Mouse (Mus musculus): ENCODE measurements at regions not wholly inside any gene's neighbourhood (a gene's known extent, or its start where the extent isn't known, plus 50 kb on each side); places are given as distances from the start of the nearest gene placed in this dataset.
A peak's percentile ranks its signal among the peaks of the same experiment; 100 is the strongest.

DNA sequence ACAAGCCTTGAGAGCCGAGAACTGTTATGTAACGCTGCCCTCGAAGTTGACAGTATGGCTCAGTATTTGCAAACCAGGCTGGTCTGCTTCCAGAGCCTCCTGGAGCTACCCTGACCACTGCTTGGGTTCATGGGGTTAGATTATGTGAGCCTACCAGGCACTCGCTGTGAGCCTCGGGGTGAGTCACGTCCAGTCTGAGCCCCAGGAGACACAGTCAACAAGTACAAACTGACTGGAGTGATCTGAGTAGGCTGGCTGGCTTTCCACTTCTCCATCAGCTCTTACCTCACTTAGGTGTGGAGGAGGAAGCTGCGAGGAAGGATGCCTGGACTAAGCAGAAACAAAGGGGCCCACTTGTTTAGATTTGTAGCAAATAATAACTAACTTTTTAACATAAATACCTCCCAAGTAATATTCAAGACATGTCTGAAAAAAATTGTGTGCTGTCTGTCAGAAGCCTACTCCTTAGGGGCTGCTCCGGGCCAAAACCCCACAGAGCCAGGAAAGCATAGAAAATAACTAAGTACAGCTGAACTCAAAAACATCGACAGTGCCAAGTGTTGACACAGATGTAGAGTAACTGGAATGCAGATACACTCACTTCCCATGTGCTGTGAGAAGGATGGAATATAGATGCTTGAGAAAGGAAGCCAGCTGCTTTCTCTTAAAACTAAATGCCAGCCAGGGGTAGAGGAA is 77.6 kb downstream of the Zfp36l2 start:
- no peak for ATAC-seq (replicated peaks; ENCODE audit: low read depth, poor library complexity, severe bottlenecking)

DNA sequence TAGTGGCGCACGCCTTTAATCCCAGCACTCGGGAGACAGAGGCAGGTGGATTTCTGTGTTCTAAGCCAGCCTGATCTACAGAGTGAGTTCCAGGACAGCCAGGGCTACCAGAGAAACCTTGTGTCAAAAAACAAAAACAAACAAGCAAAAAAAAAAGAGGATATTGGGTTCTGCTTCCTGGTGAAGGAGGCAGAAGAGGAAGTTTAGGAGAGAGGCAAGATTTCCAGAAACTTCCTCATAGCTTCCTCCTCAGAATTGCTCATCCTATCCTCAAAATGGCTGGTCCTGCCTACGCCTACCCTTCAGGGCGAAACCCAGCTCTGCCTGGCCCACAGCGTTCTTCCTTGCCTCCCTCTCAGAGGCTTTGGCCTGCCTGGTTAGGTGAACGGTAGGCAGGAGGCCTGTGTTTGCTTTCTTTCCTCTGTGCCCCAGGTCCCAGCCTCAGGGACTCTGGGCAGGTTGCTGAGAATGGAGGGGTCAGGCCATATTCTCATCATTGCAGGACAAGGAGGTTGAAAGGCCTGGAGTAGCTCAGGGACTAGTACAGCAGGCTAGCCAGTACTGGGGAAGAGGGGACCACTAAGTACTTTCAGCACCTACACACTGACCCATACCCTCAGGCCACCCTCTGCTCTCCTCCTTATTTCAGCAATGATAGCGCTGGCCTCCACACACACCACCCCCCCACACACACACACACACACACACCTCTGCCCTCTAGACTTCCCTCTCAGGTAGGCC is 79.6 kb downstream of the Zfp36l2 start:
- no peak for ATAC-seq (replicated peaks; ENCODE audit: low read depth, poor library complexity, severe bottlenecking)

- peak; percentile 39 for ATAC-seq (replicated peaks; ENCODE audit: low read depth, poor library complexity, severe bottlenecking)
Observed at GRCm38 (mm10) chr17:84107497-84107896, 80.2 kb downstream of the Zfp36l2 start.

DNA sequence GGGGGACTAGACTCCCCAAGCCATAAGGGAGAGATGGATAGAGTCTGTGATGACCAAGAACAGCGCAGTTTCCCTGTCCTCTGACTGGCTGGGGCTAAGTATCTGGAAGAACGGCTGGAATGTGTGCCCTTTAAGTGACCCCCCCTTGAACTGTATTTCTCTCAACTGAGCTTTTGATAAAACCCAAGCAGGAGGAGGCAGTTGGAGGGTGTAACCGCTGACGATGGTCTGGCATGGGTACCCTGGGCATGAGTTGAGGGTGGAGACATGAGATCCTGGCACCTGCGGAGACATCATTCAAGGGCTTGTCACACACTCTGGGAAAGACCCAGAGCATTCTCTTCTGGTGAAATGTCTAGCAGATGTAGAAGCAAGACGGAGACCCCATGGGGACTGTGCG is 83.5 kb downstream of the Zfp36l2 start:
- no peak for ATAC-seq (replicated peaks; ENCODE audit: low read depth, poor library complexity, severe bottlenecking)

DNA sequence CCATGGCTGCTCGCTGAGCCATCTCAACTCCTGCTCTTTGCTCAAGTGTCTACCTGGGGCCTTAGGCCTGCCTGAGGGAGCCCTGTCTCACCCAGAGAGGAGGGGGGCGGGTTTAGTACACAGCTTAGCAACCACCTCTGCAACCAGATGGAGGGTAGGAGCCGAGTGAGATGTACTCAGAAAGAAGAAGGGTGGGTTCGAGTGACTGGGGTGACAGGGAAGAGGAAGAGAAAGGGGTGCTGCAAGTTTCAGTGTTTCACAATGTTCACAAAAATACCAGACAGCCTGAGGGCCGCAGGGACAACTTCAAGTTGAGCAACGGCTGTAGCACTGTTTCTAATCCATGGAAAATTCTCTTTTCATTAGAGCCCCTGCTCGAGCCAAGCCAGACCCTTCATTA is 84.4 kb downstream of the Zfp36l2 start:
- peak; percentile 58 for ATAC-seq (replicated peaks; ENCODE audit: low read depth, poor library complexity, severe bottlenecking)

DNA sequence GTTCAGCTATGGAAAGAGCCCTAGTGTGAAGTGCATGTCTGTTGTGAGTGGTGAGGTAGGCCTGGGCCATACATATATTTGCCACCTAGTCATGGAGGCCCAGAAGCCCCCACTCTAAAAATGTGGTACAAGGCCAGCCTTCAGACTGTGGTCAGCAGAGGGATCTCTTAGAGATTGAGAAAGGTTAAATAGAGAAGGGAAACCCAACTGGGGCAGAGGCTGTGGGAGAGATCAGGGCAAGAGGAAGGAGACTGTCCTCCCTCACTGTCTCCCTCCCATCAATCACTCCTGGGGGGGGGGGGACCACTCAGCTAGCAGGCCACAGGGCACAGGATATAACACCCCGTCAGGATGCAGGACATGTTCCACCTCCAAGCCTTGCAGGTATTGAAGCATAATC is 86.1 kb downstream of the Zfp36l2 start:
- ATAC-seq (replicated peaks; ENCODE audit: low read depth, poor library complexity, severe bottlenecking), result peak; percentile 53

DNA sequence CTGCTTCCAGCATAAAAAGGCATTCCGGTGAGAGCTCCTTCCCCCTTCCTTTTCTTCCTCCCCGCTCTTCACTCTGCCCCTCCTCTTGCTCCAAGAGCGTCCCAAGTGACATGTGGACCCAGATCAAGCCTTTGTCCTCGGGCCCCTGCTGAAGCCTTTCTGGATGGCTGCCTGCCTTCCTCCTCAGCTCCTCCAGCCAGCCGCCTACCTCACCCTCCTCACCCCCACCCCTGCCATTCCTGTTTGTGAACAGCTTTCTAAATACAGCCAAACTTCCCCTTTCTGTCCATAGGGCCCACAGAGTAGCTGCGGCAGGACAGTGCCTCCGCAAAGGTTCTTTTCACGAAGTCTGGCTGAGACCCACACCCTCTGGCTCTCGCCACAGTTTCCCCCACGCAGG is 87.2 kb downstream of the Zfp36l2 start:
- ATAC-seq (replicated peaks; ENCODE audit: low read depth, poor library complexity, severe bottlenecking), result peak; percentile 73

DNA sequence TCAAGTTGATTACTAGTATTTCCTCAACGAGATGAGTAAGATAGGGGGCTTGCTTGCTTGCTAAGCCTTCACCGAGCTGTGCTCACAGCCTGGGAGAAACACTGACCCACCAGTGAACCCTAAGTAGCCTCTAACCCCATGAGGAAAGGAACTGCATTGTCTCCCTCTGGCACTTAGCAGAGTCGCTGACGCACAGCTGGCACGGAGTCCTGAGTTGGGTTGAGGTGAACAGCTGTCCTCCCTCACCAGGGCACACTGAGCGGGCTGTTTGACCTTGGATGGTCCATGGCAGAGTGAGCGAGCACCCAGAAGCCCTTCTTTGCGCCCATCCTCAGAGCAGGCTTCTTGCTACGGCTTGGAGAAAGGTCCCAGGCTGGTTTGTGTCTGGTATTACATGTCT is 88.0 kb downstream of the Zfp36l2 start:
- no peak for ATAC-seq (replicated peaks; ENCODE audit: low read depth, poor library complexity, severe bottlenecking)

DNA sequence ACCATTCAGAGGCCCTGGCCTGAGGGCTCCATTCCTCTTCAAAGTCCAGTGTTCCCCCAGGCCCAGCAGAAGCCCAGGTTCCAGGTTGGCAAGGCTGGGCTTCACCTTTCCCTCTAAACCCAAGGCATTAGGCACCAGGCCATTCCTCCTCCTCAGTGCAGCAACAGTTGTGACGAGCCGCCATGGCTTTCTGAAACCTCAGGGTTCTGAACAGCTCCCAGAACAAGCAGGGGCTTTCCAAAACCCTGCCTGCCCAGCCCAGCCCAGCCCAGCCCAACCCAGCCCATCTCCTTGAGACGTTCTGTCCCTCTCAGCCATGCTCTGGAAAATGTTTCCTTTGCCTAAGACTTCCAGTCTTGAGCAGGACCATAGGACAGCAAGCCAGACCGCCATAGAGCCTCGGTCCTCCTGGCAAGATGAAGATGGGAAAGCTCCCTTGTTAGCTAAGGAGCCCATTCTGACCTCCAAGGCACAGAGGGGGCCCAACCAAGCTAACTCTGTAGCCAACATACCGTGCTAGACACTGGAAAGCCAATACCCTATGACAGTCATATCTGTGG is 89.8 kb downstream of the Zfp36l2 start:
- ATAC-seq (replicated peaks; ENCODE audit: low read depth, poor library complexity, severe bottlenecking), result no peak

DNA sequence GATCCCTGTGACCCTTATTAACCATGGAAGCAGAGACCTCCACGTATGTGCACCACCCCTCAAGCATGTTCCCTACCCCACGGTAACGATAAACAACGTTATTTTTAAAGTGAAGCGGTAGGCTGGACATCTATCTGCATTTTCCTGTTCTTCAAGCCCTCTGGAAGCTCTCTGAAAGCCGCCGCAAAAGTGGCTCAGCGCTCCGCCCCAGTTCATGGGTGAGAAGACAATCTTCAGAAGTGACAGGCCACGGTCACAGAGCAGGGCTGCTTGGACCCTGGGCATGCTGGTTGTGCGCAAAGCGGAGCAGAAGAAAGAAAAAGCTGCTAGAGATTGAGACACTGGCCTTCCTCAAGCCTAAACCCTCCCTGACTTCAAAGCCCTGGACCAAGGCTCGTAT is 90.5 kb downstream of the Zfp36l2 start:
- no peak for ATAC-seq (replicated peaks; ENCODE audit: low read depth, poor library complexity, severe bottlenecking)

GRCm38 (mm10) chr17:84096345-84097260 is 91.1 kb downstream of the Zfp36l2 start:
- ATAC-seq (replicated peaks; ENCODE audit: low read depth, poor library complexity, severe bottlenecking), result peak; percentile 29; the same call in 1 of the 2 replicates

GRCm38 (mm10) chr17:84095829-84096228 is 91.9 kb downstream of the Zfp36l2 start:
- no peak for ATAC-seq (replicated peaks; ENCODE audit: low read depth, poor library complexity, severe bottlenecking)

DNA sequence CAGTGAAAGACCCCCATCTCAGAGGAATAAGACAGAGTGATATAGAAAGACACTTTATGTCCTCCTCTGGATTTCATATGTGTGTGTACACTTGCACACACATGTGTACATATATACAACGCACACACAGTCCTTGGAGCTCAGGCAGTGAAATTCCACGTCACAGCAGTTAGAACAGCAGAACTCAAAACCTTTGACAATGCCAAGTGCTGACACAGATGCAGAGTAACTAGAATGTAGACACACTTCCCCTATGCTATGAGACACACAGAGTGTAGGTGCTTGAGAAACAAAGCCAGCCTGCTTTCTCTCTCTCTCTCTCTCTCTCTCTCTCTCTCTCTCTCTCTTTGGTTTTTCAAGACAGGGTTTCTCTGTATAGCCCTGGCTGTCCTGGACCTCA is 92.7 kb downstream of the Zfp36l2 start:
- ATAC-seq (replicated peaks; ENCODE audit: low read depth, poor library complexity, severe bottlenecking), result no peak

- ATAC-seq (replicated peaks; ENCODE audit: low read depth, poor library complexity, severe bottlenecking), result no peak
Observed at GRCm38 (mm10) chr17:84086394-84086793, 101.4 kb downstream of the Zfp36l2 start.

GRCm38 (mm10) chr17:84085721-84086120 is 102.0 kb downstream of the Zfp36l2 start:
- ATAC-seq (replicated peaks; ENCODE audit: low read depth, poor library complexity, severe bottlenecking), result no peak

GRCm38 (mm10) chr17:84085232-84085631 is 102.5 kb downstream of the Zfp36l2 start:
- no peak for ATAC-seq (replicated peaks; ENCODE audit: low read depth, poor library complexity, severe bottlenecking)

- ATAC-seq (replicated peaks; ENCODE audit: low read depth, poor library complexity, severe bottlenecking), result no peak
Observed at GRCm38 (mm10) chr17:84083307-84084263, 104.2 kb downstream of the Zfp36l2 start.

DNA sequence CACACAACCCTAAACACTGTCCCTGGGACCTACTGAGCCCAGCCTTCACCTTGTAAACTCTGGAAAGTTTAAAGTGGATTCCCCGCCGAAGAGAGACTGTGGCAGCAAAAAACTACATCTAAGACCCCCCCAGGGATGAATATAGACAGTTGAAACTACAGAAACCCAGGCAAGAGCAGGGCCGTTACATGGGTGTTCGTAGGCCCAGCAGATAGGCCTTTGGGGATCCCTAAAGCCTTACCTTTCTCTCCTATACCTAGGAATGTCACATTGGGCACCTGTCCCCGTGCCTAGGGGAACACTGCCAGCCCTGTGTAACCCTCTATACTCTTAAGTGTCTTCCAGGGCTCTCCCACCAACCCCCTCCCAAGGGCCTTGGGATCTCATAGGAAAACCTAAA is 105.2 kb downstream of the Zfp36l2 start:
- ATAC-seq (replicated peaks; ENCODE audit: low read depth, poor library complexity, severe bottlenecking), result no peak

GRCm38 (mm10) chr17:84081751-84082352 is 105.9 kb downstream of the Zfp36l2 start:
- no peak for ATAC-seq (replicated peaks; ENCODE audit: low read depth, poor library complexity, severe bottlenecking)

Data from common myeloid progenitor, adult 5-6 weeks (primary cell).